Mouse (Mus musculus) spleen, adult 2 months (tissue): ENCODE results near the gene Dapp1.

Experiments
- CTCF ChIP-seq: fragments of 200-500 bp; IDR thresholded peaks from 2 replicates; pipeline ENCODE4 v1.5.1; 2011; ENCODE audit warnings: mild to moderate bottlenecking, inconsistent platforms; ENCODE audit not compliant: insufficient read depth, insufficient read length, insufficient replicate concordance; ENCODE audit errors: extremely low read depth
- POLR2A ChIP-seq: fragments of 200-500 bp; IDR thresholded peaks from 2 replicates; pipeline ENCODE4 v1.6.1; 2011; ENCODE audit warnings: low read depth, low read length, inconsistent platforms

DNA sequence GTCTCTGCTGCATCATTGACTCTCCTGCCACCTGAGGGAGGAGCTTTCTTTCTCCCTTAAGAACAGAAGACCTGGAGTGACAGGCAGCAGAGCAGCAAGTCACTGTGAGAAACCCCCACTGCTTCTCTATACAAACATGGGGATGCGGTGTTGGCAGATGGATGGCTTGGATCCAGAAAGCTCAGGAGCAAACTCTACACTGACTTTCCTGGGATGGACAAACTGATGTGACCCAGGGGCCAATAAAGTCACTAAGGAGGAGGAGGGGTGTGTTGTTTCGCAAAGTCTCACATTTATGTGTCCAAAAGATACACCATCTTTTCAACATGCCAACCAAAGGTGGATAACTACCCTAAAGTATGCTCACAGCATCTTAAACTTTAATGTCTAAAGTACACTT lies 12.9 kb upstream of the Dapp1 start:
- TF ChIP-seq CTCF = no peak
- TF ChIP-seq POLR2A = no peak
